Mouse (Mus musculus) megakaryocyte, embryonic 14.5 days (primary cell): ENCODE data around the gene Oxct1. TPM values are rescaled to one million over a fixed set of nuclear protein-coding genes. Genes with fewer than 3 reads are reported as not detected.

Source experiments
- H3K27me3 ChIP-seq: replicated peaks from 2 replicates; pipeline ENCODE3; 2012; ENCODE audit warnings: inconsistent platforms
- H3K36me3 ChIP-seq: replicated peaks from 2 replicates; pipeline ENCODE3; 2012; ENCODE audit warnings: low read length, inconsistent platforms, mixed read lengths
- H3K4me1 ChIP-seq: 2 replicates; pipeline ENCODE4 v1.6.1; 2012; ENCODE audit warnings: inconsistent platforms
- H3K4me3 ChIP-seq: replicated peaks from 2 replicates; pipeline ENCODE3; 2012; ENCODE audit warnings: moderate library complexity, mild to moderate bottlenecking, inconsistent platforms
- H3K9me3 ChIP-seq: 2 replicates; pipeline ENCODE4 v1.6.1; 2012; ENCODE audit warnings: inconsistent platforms
- FLI1 ChIP-seq: IDR thresholded peaks from 2 replicates; pipeline ENCODE4 v1.6.1; 2012; ENCODE audit warnings: low read length, inconsistent platforms, mixed read lengths
- GATA1 ChIP-seq: IDR thresholded peaks from 3 replicates; pipeline ENCODE4 v1.6.1; 2012; ENCODE audit warnings: mixed read lengths, low read length, inconsistent platforms, borderline replicate concordance
- polyA plus RNA-seq: library from polyadenylated mRNA; stranded (reverse); fragments of >175 nt; gene quantifications from 2 replicates; pipeline ENCODE4 v1.2.3, GENCODE M21; 2012; ENCODE audit warnings: low replicate concordance; ENCODE audit not compliant: insufficient read depth

Gene Oxct1
- polyA plus RNA-seq, 1 experiment = 15.4 TPM

- H3K36me3 ChIP-seq = no peaks in the 10 kb centered on the region
- peaks cover 47% of the 10 kb centered on the region for H3K4me1 ChIP-seq
- TF ChIP-seq GATA1 (no peak), FLI1 (no peak)
- no peaks in the 10 kb centered on the region for H3K9me3 ChIP-seq
- H3K4me3 ChIP-seq = peak overlapping the region; percentile 97
- H3K27me3 ChIP-seq = no peaks in the 10 kb centered on the region
These were observed 1.7 kb downstream of the Oxct1 start for GRCm38 (mm10) chr15:4027671-4028410.

- Histone ChIP-seq H3K4me3 (no peak overlapping the region), H3K36me3 (no peaks in the 10 kb centered on the region), H3K27me3 (no peaks in the 10 kb centered on the region), H3K4me1 (peaks cover 49% of the 10 kb centered on the region), H3K9me3 (no peaks in the 10 kb centered on the region)
- TF ChIP-seq FLI1 (no peak), GATA1 (no peak)
These were observed 2.2 kb downstream of the Oxct1 start for GRCm38 (mm10) chr15:4028411-4028700.

DNA sequence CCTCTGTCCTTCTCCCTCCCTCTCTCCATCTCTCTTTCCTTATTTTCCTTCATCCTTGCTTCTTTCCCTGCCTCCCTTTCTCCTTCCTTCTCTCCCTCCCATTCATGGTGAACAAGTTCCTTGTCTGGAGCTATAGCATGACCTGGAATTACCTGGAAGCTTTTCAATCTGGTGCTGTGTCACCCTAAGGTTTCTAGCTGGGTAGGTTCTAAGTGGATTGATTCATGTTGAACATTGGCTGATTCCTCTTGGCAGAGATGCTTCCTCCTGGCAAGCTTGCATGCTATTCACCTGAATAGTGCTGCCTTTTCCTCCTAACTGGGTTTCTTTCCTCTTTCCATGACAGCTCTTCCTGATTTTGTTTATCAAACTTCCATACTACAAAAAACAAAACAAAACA lies 2.8 kb downstream of the Oxct1 start:
- TF ChIP-seq GATA1 (no peak), FLI1 (no peak)

DNA sequence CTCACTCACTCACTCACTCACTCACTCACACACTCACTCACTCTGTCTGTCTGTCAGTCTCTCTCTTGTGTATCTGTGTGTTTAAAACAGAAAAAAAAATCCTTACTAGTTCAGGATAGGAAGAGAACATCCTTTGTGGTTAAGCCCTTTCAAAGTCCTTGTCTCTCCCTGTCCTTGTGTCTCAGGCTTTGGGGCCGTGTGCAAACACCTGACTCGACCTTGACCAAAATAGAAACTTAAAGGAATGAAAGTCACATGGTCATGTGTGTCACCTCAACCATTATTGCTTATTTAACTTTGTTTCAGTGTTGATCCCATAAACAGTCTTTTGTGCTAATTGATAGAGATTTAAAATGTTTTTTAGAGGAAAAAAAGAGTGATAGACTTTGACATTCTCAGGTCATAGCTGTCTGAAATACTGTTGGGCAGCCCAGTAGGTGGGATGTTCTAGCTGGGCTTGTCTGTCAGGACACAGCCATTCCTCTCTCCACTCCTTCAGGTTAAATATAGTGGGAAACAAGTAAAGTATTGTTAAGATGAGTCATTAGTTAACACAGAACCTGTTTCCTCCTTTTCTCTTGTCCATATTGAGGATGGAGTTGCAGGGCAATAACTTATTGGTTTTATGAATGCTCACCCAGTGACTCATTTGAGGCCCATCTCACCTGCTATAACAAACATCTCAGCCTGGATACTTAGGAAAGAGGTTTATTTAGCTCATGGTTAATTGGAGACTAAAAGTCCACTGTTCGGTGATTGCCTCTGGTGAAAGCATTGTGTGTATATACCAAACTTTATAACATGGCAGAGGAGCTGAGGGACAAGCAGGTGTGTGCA lies 7.2 kb downstream of the Oxct1 start:
- H3K27me3 ChIP-seq = no peaks in the 10 kb centered on the region
- peaks cover 37% of the 10 kb centered on the region for H3K36me3 ChIP-seq
- TF ChIP-seq FLI1 = no peak
- TF ChIP-seq GATA1 = no peak
- H3K4me3 ChIP-seq = no peak overlapping the region
- H3K4me1 ChIP-seq = peaks cover 30% of the 10 kb centered on the region
- H3K9me3 ChIP-seq = no peaks in the 10 kb centered on the region

More for the DNA sequence above, 2.8 kb downstream of the Oxct1 start:
- Histone ChIP-seq H3K4me1 (peaks cover 52% of the 10 kb centered on the region), H3K4me3 (no peak overlapping the region), H3K9me3 (no peaks in the 10 kb centered on the region), H3K36me3 (no peaks in the 10 kb centered on the region), H3K27me3 (no peaks in the 10 kb centered on the region)

GRCm38 (mm10) chr15:4042423-4042822 lies 16.2 kb downstream of the Oxct1 start:
- Histone ChIP-seq H3K36me3 (peaks cover 71% of the 10 kb centered on the region), H3K9me3 (no peaks in the 10 kb centered on the region; the same call in 1 of the 2 replicates), H3K27me3 (no peaks in the 10 kb centered on the region), H3K4me3 (no peak overlapping the region), H3K4me1 (peaks cover 18% of the 10 kb centered on the region)
- TF ChIP-seq GATA1 = no peak
- TF ChIP-seq FLI1 = no peak

DNA sequence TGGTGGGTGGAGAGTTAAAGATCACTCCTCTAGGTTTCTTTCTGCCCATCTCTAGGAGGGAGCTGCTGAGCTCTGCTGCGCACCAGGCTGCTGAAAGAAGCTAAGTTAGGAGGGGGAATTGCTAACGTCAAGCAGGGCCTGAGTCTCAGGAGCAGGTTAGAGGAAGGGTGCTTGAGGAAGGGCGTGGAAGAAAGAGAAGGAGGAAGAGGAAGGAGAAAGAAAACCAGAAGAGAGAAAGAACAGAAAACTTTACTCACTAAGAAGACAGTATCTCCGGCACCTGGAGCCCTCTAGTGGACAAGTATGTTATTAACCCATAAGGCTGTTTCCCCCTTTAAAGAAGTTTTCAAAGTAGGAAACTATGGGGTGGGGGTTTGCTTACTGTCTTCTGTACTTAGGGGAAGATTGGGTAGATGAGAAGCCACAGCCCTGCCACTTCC lies 16.9 kb downstream of the Oxct1 start:
- H3K4me1 ChIP-seq = peaks cover 18% of the 10 kb centered on the region
- peaks cover 71% of the 10 kb centered on the region for H3K36me3 ChIP-seq
- H3K9me3 ChIP-seq = no peaks in the 10 kb centered on the region; the same call in 1 of the 2 replicates
- TF ChIP-seq GATA1 = no peak
- no peak for TF ChIP-seq FLI1
- no peaks in the 10 kb centered on the region for H3K27me3 ChIP-seq
- H3K4me3 ChIP-seq = peak overlapping the region; percentile 75

- Histone ChIP-seq H3K9me3 (no peaks in the 10 kb centered on the region), H3K4me1 (no peaks in the 10 kb centered on the region), H3K4me3 (no peak overlapping the region), H3K36me3 (peaks cover 93% of the 10 kb centered on the region), H3K27me3 (no peaks in the 10 kb centered on the region)
- no peak for TF ChIP-seq FLI1
- TF ChIP-seq GATA1 = no peak
These were observed 30.4 kb downstream of the Oxct1 start for GRCm38 (mm10) chr15:4056627-4057026.

GRCm38 (mm10) chr15:4063574-4063973 lies 37.4 kb downstream of the Oxct1 start:
- Histone ChIP-seq H3K4me1 (no peaks in the 10 kb centered on the region), H3K4me3 (no peak overlapping the region), H3K9me3 (no peaks in the 10 kb centered on the region), H3K27me3 (no peaks in the 10 kb centered on the region), H3K36me3 (peaks cover 84% of the 10 kb centered on the region)
- TF ChIP-seq GATA1 = no peak

GRCm38 (mm10) chr15:4064013-4064412 lies 37.8 kb downstream of the Oxct1 start:
- Histone ChIP-seq H3K36me3 (peaks cover 81% of the 10 kb centered on the region), H3K27me3 (no peaks in the 10 kb centered on the region), H3K4me1 (no peaks in the 10 kb centered on the region), H3K9me3 (no peaks in the 10 kb centered on the region), H3K4me3 (no peak overlapping the region)
- no peak for TF ChIP-seq GATA1
- TF ChIP-seq FLI1 = no peak

DNA sequence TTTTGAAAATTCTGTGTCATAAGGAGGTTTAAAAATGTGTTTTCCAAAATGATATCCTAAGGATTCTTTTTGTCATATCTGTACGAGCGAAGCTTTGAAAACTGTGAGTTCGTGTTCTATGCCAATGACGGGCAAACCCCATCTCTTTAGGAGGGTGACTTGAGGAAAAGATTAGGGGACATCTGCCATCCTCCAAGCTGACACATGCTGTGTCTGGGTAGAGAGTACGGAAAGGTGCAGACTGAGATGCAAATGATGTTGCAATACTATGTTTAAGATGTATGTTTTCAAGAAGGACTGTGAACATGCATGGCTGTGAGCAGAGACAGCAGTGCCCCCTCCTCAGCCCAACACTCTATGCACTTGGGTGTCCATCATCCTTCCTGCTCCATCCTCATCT lies 38.5 kb downstream of the Oxct1 start:
- Histone ChIP-seq H3K4me1 (no peaks in the 10 kb centered on the region), H3K9me3 (no peaks in the 10 kb centered on the region), H3K36me3 (peaks cover 74% of the 10 kb centered on the region), H3K4me3 (no peak overlapping the region), H3K27me3 (no peaks in the 10 kb centered on the region)
- TF ChIP-seq GATA1 (no peak), FLI1 (no peak)
